Mouse (Mus musculus) bone marrow macrophage, adult 2 months (primary cell): ENCODE results near the gene Fnbp1l.

Experiments used
- CTCF ChIP-seq: IDR thresholded peaks from 2 replicates; pipeline ENCODE4 v1.5.1; 2012; ENCODE audit warnings: low read depth, mild to moderate bottlenecking, low read length, moderate library complexity
- POLR2A ChIP-seq: IDR thresholded peaks from 2 replicates; pipeline ENCODE4 v1.6.1; 2012; ENCODE audit warnings: mild to moderate bottlenecking, low read depth, low read length, borderline replicate concordance

- no peak for TF ChIP-seq POLR2A
- TF ChIP-seq CTCF: no peak
Observed at GRCm38 (mm10) chr3:122619931-122620284, 393 bp upstream of the Fnbp1l start.
